Mouse (Mus musculus): ENCODE results near the gene Pcdh9. TPM values are rescaled to one million over a fixed set of nuclear protein-coding genes. Genes with fewer than 3 reads are reported as not detected.

Gene Pcdh9
- polyA plus RNA-seq (2015; fragmentation: Illumina TruSeq; extraction: RNeasy Lipid Tissue Mini Kit (QIAGEN cat#74804); ENCODE audit: insufficient read depth, low read depth, low replicate concordance) = 1.00 TPM

DNA sequence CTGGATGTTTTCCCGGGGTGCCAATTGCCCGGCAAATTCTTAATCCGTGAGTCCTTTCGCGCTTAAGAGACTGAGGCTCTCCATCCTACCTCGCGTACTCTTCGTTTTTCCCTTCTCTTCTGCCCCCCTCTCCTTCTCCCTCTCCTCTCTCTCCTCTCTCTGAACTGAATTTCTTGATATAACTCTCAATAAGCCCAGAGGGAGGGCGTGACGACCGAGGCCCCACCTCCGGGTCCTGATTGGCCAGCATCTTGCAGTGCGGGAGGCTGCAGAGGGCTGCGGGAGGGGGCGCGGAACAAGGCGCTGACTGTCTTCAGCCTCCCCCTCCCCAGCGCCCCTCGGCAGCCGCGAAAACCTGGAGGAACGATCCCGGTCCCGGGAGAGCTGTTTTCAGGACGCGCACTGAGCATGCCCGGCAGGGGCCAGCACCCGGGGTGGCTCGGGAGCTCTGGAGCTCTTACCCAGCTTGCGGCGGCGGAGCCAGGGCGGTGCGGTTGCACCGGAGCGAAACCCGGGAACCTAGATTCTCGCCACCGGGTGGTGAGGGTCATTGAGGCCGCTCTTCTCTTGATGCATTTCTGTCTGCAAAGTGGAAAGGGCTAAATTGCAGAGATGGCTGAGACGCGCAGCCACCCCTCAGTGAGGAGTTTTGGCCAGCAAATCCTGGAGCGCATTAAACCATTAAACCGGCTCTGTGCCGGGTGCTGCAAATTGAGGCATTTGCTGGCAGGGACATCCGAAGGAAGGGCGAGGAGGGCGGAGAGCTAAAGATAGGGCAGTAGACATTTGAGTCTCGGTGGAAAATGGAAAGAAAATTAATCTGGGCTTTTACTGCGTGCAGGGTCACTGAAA lies at the start of gene Pcdh9:
Gene Pcdh9 (minus strand): TSS at position 161 of the 852 bp plus-strand sequence.

